Mouse (Mus musculus): ENCODE results near the gene Cftr. TPM values are rescaled to one million over a fixed set of nuclear protein-coding genes. Genes with fewer than 3 reads are reported as not detected.

Gene Cftr
- polyA plus RNA-seq, 1 experiment from 2014 or later: 1.2 TPM

- no peaks in the 10 kb centered on the region for H3K36me3 ChIP-seq
- no peak overlapping the region for H3K9ac ChIP-seq
- H3K4me2 ChIP-seq: no peak overlapping the region
- no peaks in the 10 kb centered on the region for H3K4me1 ChIP-seq
- H3K27me3 ChIP-seq: no peaks in the 10 kb centered on the region
- 90% methylated on average over 1 of the region's 1 CpGs for WGBS
- H3K27ac ChIP-seq: no peak overlapping the region
- no peak for ATAC-seq (ENCODE audit: insufficient number of reproducible peaks, insufficient read depth, low FRiP score, low TSS enrichment, low read depth)
- no peaks in the 10 kb centered on the region for H3K9me3 ChIP-seq
- H3K4me3 ChIP-seq: no peak overlapping the region
Measured at GRCm38 (mm10) chr6:18322950-18323349, 152.5 kb downstream of the Cftr start.

- no peaks in the 10 kb centered on the region for H3K4me1 ChIP-seq
- WGBS: 75% methylated on average over 3 of the region's 3 CpGs
- no peaks in the 10 kb centered on the region for H3K9me3 ChIP-seq
- no peak overlapping the region for H3K9ac ChIP-seq
- H3K4me2 ChIP-seq: no peak overlapping the region
- no peaks in the 10 kb centered on the region for H3K36me3 ChIP-seq
- no peak overlapping the region for H3K4me3 ChIP-seq
- no peak overlapping the region for H3K27ac ChIP-seq
- H3K27me3 ChIP-seq: no peaks in the 10 kb centered on the region
- ATAC-seq (ENCODE audit: insufficient number of reproducible peaks, insufficient read depth, low FRiP score, low TSS enrichment, low read depth): no peak
Measured at GRCm38 (mm10) chr6:18335393-18335792, 164.9 kb downstream of the Cftr start.

GRCm38 (mm10) chr6:18338307-18338706 is 167.8 kb downstream of the Cftr start:
- H3K36me3 ChIP-seq: no peaks in the 10 kb centered on the region
- H3K9ac ChIP-seq: no peak overlapping the region
- H3K4me3 ChIP-seq: no peak overlapping the region
- H3K4me2 ChIP-seq: no peak overlapping the region
- H3K4me1 ChIP-seq: no peaks in the 10 kb centered on the region
- no peak for ATAC-seq (ENCODE audit: insufficient number of reproducible peaks, insufficient read depth, low FRiP score, low TSS enrichment, low read depth)
- no peaks in the 10 kb centered on the region for H3K27me3 ChIP-seq
- no peak overlapping the region for H3K27ac ChIP-seq
- no peaks in the 10 kb centered on the region for H3K9me3 ChIP-seq

DNA sequence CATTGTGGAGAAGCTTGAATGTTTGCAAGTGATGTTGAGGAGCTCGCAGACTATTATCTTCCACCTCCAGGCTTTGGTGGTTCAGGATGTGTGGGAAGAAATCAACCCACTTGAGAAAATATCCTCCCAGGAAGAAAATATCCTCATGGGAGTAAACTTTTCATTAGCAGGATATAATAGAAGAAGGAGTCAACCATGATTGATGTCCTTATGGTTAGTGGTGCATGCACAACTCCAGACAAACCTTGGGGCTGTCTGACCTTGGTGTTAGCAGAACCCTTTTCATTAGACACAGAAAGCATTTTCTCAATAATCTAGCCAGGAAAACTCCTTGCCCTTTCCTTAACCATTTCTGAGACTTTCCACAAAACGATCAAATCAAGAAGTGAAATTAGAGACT is 173.8 kb downstream of the Cftr start:
- 77% methylated on average over 2 of the region's 2 CpGs for WGBS
- ATAC-seq (ENCODE audit: insufficient number of reproducible peaks, insufficient read depth, low FRiP score, low TSS enrichment, low read depth): no peak

DNA sequence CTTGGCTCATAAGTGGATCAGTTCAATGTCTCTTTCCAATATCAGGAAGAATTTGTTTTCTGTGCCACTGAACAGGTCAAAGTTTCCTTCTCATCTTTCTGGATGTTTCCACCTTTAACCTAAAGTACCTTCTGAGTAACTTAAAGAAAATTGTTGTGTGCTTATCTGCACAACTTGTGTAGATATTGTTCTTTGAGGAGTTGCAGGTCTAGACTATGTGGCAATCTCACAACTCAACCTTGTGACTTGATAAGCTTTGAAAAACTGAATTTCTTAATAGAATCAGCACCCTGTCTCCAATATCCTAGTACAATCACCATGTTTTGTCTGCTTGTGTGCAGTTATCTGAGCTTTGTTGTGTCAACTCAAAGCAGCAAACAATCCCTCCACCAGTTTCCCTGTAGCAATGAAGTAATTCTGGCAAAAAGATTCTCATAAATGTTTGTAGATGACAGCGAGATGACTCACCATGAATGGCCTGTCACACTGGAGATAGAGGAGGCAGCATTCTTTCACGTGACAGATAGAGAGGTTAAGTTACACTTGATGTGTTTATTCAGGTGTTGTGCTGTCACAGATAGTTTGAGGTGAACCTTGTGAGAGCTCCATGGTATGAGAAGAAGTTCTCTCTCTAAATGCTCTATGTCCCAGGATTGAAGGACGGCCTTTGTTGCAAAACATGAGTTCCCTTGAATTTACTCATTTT is 178.8 kb downstream of the Cftr start:
- Histone ChIP-seq H3K4me3 (no peak overlapping the region), H3K4me2 (no peak overlapping the region), H3K27me3 (no peaks in the 10 kb centered on the region), H3K36me3 (no peaks in the 10 kb centered on the region), H3K9ac (no peak overlapping the region), H3K9me3 (no peaks in the 10 kb centered on the region), H3K27ac (no peak overlapping the region), H3K4me1 (no peaks in the 10 kb centered on the region)
- no peak for ATAC-seq (ENCODE audit: insufficient number of reproducible peaks, insufficient read depth, low FRiP score, low TSS enrichment, low read depth)
- 59% methylated on average over 3 of the region's 3 CpGs for WGBS

More for the DNA sequence above, 173.8 kb downstream of the Cftr start:
- H3K36me3 ChIP-seq: no peaks in the 10 kb centered on the region
- no peak overlapping the region for H3K27ac ChIP-seq
- no peaks in the 10 kb centered on the region for H3K4me1 ChIP-seq
- no peaks in the 10 kb centered on the region for H3K27me3 ChIP-seq
- H3K9ac ChIP-seq: no peak overlapping the region
- no peak overlapping the region for H3K4me2 ChIP-seq
- no peaks in the 10 kb centered on the region for H3K9me3 ChIP-seq
- H3K4me3 ChIP-seq: no peak overlapping the region

DNA sequence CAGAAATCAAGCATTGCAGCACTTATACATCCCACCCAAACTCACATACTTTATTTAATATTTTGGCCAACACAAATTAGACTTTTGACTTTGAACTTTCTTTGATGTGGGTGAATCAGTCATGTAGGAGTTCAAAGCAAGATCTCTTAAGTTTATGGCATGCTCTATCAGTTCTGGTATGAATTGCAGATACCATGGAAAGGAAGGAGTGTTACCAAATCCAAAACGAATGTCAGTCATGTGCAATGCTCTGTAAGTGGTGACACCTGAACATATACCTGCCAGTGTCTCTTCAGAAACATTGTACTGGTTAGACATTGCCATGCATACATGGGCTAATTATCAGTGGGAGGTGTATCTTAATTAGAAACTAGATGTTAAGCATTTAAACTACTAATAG is 189.7 kb downstream of the Cftr start:
- Histone ChIP-seq H3K4me1 (no peaks in the 10 kb centered on the region), H3K4me2 (no peak overlapping the region), H3K36me3 (no peaks in the 10 kb centered on the region), H3K27me3 (no peaks in the 10 kb centered on the region), H3K9ac (no peak overlapping the region), H3K4me3 (no peak overlapping the region), H3K27ac (no peak overlapping the region), H3K9me3 (no peaks in the 10 kb centered on the region)
- no peak for ATAC-seq (ENCODE audit: insufficient number of reproducible peaks, insufficient read depth, low FRiP score, low TSS enrichment, low read depth)
- WGBS: 75% methylated on average over 1 of the region's 1 CpGs

GRCm38 (mm10) chr6:18360955-18361354 is 190.5 kb downstream of the Cftr start:
- no peaks in the 10 kb centered on the region for H3K9me3 ChIP-seq
- no peak overlapping the region for H3K4me3 ChIP-seq
- H3K27ac ChIP-seq: no peak overlapping the region
- no peak overlapping the region for H3K9ac ChIP-seq
- ATAC-seq (ENCODE audit: insufficient number of reproducible peaks, insufficient read depth, low FRiP score, low TSS enrichment, low read depth): no peak
- no peak overlapping the region for H3K4me2 ChIP-seq
- H3K4me1 ChIP-seq: no peaks in the 10 kb centered on the region
- H3K36me3 ChIP-seq: no peaks in the 10 kb centered on the region
- H3K27me3 ChIP-seq: no peaks in the 10 kb centered on the region

DNA sequence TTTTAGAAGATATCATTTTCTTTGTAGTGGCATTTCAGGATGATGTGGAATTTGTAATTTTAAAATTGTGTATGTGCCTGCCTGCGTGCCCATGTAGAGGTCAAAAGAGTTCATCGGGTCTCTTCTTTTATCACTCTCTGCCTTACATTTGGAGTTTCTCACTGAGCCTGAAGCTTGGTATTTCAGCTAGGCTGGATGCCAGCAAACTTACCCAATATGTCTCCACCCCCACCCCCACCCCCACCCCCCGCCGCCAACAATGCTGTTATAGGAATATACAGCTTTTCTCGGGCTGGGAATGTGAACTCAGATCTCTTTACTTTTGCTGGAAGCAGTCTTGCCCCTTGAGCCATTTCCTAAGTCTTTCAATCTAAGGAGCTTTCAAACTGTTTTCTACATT is 191.7 kb downstream of the Cftr start:
- no peaks in the 10 kb centered on the region for H3K9me3 ChIP-seq
- no peak for ATAC-seq (ENCODE audit: insufficient number of reproducible peaks, insufficient read depth, low FRiP score, low TSS enrichment, low read depth)
- 62% methylated on average over 5 of the region's 5 CpGs for WGBS
- no peaks in the 10 kb centered on the region for H3K27me3 ChIP-seq
- H3K4me3 ChIP-seq: no peak overlapping the region
- H3K4me1 ChIP-seq: no peaks in the 10 kb centered on the region
- H3K36me3 ChIP-seq: no peaks in the 10 kb centered on the region
- H3K27ac ChIP-seq: no peak overlapping the region
- no peak overlapping the region for H3K4me2 ChIP-seq
- no peak overlapping the region for H3K9ac ChIP-seq

DNA sequence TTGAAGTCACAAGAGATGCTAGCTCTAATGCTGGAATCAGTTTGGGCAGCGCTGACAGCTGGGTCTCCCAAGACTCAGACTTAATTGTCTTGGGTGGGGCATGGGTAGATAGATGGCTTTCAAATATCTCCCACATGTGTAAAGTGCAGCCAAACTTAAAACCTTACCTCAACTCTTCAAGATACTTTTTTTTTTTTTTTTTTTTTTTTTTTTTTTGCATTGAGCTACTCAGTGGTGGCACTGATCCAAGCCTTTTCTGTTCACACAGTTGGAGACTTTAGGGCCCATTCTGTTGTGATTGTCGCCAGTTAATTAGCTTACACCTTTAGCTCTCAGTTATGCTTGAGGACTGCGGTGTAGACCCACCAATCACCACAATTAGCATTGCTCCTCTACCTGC is 198.6 kb downstream of the Cftr start:
- Histone ChIP-seq H3K4me1 (no peaks in the 10 kb centered on the region), H3K27me3 (no peaks in the 10 kb centered on the region), H3K27ac (no peak overlapping the region), H3K4me2 (no peak overlapping the region), H3K9me3 (no peaks in the 10 kb centered on the region), H3K4me3 (no peak overlapping the region), H3K36me3 (no peaks in the 10 kb centered on the region), H3K9ac (no peak overlapping the region)
- ATAC-seq (ENCODE audit: insufficient number of reproducible peaks, insufficient read depth, low FRiP score, low TSS enrichment, low read depth): no peak
- 71% methylated on average over 3 of the region's 3 CpGs for WGBS

DNA sequence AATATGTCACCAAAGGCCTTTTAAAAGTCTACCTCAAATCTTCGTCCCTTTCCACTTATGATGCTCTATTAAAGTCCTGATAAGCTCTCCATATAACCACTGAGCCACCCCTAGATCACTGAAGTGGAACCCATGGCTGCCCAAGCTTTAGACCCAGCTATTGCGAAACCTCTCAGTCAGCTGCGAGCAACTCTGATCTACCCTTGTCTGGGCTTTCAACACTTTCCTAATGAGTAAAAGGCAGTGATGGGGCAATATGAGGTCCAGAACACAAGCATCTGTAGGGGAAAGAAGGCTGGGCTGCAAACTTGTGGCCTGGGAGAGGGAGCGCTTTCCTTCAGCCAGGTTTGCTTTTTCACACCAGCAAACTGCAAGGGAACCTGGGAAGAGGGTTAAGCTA is 199.2 kb downstream of the Cftr start:
- Histone ChIP-seq H3K4me1 (no peaks in the 10 kb centered on the region), H3K9ac (no peak overlapping the region), H3K9me3 (no peaks in the 10 kb centered on the region), H3K4me3 (no peak overlapping the region), H3K27me3 (no peaks in the 10 kb centered on the region), H3K27ac (no peak overlapping the region), H3K4me2 (no peak overlapping the region), H3K36me3 (no peaks in the 10 kb centered on the region)
- WGBS: 90% methylated on average over 4 of the region's 4 CpGs
- no peak for ATAC-seq (ENCODE audit: insufficient number of reproducible peaks, insufficient read depth, low FRiP score, low TSS enrichment, low read depth)

All from embryonic facial prominence, embryonic 13.5 days (tissue).